Mouse (Mus musculus) E14TG2a.4 (cell line): ENCODE measurements around the gene Inpp5a.

Experiments
- H3K27me3 ChIP-seq: 2 replicates; pipeline ENCODE4 v1.6.1; 2014; ENCODE audit warnings: low read length, control low read depth; ENCODE audit not compliant: insufficient read depth
- H3K36me3 ChIP-seq: 2 replicates; pipeline ENCODE4 v1.6.1; 2014; ENCODE audit warnings: low read length, control low read depth; ENCODE audit not compliant: insufficient read depth
- H3K4me1 ChIP-seq: replicated peaks from 2 replicates; pipeline ENCODE4 v1.6.1; 2014; ENCODE audit warnings: low read depth, low read length, control low read depth
- H3K4me3 ChIP-seq: replicated peaks from 2 replicates; pipeline ENCODE4 v1.5.1; 2014; ENCODE audit warnings: mild to moderate bottlenecking, low read length
- H3K9me3 ChIP-seq: 2 replicates; pipeline ENCODE4 v1.6.1; 2014; ENCODE audit warnings: low read length, control low read depth
- CTCF ChIP-seq: conservative IDR thresholded peaks from 2 replicates; pipeline ENCODE4 v1.5.1; 2014; ENCODE audit warnings: low read length
- NANOG ChIP-seq: IDR thresholded peaks from 2 replicates; pipeline ENCODE4 v1.6.1; 2014; ENCODE audit warnings: borderline replicate concordance, low read length, mixed read lengths
- POU5F1 ChIP-seq: IDR thresholded peaks from 2 replicates; pipeline ENCODE4 v1.6.1; 2014; ENCODE audit warnings: low read length, borderline replicate concordance

The Inpp5a gene

DNA sequence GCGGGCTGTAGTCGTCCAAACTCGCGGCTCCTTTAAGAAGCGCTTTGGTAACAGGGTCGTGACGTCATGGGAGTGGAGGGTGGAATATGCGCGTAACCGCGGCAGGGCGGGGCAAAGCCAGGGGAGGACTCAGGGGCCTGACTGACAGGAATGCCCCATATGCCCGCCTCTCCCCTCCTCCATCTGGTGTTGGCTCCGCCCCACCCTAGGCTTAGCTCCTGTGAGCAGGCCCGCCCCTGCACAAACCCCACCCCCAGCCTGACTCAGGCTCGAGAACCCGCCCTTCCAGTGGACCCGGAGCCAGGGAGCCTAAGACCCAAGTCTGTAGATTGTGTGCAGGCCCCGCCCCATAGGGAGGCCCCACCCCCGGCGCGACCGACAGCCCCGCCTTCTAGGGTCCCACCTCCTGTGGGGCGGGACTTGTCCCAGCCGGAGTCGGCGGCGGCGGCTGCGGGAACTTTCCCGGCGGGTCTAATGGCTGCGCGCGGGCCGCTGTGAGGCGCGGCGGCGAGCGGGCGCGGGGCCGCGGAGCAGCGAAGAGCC lies at the start of gene Inpp5a:
Inpp5a (plus strand) TSS at position 440 of the 543 bp plus-strand sequence.
- TF ChIP-seq NANOG (no peak), CTCF (no peak), POU5F1 (no peak)
- Histone ChIP-seq H3K27me3 (peaks cover 38% of the 10 kb centered on the region), H3K9me3 (no peaks in the 10 kb centered on the region), H3K4me1 (peaks cover 27% of the 10 kb centered on the region), H3K36me3 (no peaks in the 10 kb centered on the region), H3K4me3 (peak within 1 kb of the TSS; percentile 92)

GRCm38 (mm10) chr7:139339184-139339583 lies 49.7 kb upstream of the Inpp5a start:
- TF ChIP-seq NANOG (no peak), POU5F1 (no peak), CTCF (no peak)
- Histone ChIP-seq H3K9me3 (peaks cover 8% of the 10 kb centered on the region), H3K36me3 (no peaks in the 10 kb centered on the region)

GRCm38 (mm10) chr7:139341020-139341660 lies 47.8 kb upstream of the Inpp5a start:
- Histone ChIP-seq H3K36me3 (no peaks in the 10 kb centered on the region), H3K4me3 (no peak overlapping the region), H3K27me3 (0 out of 2 replicates have a peak, but pooled peaks cover 5% of the 10 kb centered on the region), H3K4me1 (peaks cover 27% of the 10 kb centered on the region), H3K9me3 (no peaks in the 10 kb centered on the region)
- TF ChIP-seq POU5F1 (no peak), CTCF (no peak), NANOG (no peak)

More at GRCm38 (mm10) chr7:139339184-139339583, 49.7 kb upstream of the Inpp5a start:
- Histone ChIP-seq H3K4me1 (peaks cover 27% of the 10 kb centered on the region), H3K4me3 (no peak overlapping the region), H3K27me3 (no peaks in the 10 kb centered on the region)

DNA sequence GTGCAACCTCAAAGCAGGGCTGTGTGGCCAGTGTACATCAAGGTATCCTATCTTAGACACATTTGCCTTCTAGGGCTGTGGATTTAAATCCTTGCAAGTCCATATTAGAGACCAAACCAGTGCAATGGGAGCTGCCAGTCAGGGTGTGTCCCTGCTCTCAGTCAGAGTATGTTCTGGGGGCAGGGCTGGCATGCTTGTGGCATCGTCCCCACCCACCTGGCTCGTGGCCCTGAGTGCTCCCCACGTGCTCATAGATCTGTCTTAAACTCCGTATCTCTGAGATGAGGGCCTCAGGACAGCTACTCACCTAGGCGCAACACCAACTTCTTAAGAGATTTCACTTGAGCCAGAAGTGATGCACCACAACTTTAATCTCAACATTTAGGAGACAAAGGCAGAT lies 46.1 kb upstream of the Inpp5a start:
- H3K27me3 ChIP-seq = peaks cover 5% of the 10 kb centered on the region; the same call in 1 of the 2 replicates
- no peaks in the 10 kb centered on the region for H3K36me3 ChIP-seq
- H3K9me3 ChIP-seq = no peaks in the 10 kb centered on the region
- H3K4me3 ChIP-seq = no peak overlapping the region
- H3K4me1 ChIP-seq = peaks cover 24% of the 10 kb centered on the region
- TF ChIP-seq CTCF (no peak), NANOG (no peak), POU5F1 (no peak)

DNA sequence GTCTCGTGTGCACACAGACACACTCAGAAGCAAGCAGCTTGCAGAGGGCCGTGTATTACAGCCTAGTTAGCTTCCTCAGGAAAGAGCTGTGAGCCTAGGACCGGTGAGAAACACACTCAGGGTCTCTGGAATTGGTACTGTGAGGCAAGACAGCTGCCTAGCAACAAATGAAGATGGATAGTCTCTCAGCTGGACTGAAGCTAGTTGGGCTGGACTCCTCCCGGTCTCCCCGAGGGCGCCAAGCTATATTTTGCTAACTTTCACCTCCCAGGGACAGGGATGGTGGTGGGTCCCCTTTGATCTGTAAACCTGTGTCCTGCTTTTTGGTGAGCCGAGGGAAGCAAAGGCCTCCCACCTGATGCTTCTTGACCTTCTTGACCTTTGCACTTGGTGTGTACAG lies 41.9 kb upstream of the Inpp5a start:
- Histone ChIP-seq H3K9me3 (no peaks in the 10 kb centered on the region), H3K4me1 (no peaks in the 10 kb centered on the region), H3K4me3 (no peak overlapping the region), H3K36me3 (no peaks in the 10 kb centered on the region), H3K27me3 (peaks cover 6% of the 10 kb centered on the region; the same call in 1 of the 2 replicates)
- no peak for TF ChIP-seq NANOG
- no peak for TF ChIP-seq POU5F1
- no peak for TF ChIP-seq CTCF

GRCm38 (mm10) chr7:139350606-139351005 lies 38.3 kb upstream of the Inpp5a start:
- no peak for TF ChIP-seq NANOG
- no peaks in the 10 kb centered on the region for H3K9me3 ChIP-seq
- H3K4me3 ChIP-seq = no peak overlapping the region
- H3K27me3 ChIP-seq = peaks cover 8% of the 10 kb centered on the region; the same call in 1 of the 2 replicates
- no peaks in the 10 kb centered on the region for H3K36me3 ChIP-seq
- H3K4me1 ChIP-seq = no peaks in the 10 kb centered on the region

DNA sequence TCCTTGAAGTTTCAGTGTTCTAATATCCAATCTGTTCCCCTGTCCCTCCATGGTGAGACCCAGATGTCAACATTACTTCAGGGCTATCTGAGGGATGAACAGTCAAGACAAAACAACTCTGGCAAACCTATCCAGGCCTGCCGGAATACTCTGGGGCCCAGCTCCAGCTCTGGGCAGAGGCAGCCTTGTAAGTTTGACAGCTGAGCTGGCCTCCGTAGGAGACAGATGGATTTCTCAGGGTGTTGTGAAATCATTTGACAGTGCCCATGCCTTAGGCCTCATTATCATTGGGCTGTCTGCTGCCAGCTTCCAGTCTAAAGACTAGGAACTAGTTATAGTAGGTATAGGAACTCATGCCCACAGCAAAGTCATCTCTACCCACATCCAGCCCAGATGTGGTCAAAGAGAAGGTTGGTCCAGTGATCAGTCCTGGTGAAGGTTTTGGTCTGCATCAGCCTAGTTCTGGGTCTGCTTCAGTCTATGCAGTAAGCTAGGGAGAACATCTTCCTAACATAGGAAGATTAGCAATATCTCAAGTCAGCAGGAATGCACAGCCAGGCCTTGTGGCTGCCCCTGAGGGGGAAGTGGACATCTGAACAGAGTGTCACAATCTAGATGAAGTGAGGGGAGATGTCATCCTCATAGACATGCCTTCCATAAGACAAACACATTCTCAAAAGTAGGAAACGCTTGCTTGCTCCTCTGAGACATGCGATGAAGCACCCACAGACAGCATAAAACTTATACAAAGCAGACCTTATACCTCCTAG lies 34.4 kb upstream of the Inpp5a start:
- Histone ChIP-seq H3K36me3 (no peaks in the 10 kb centered on the region), H3K4me3 (no peak overlapping the region), H3K4me1 (peaks cover 5% of the 10 kb centered on the region; the same call in 1 of the 2 replicates), H3K9me3 (no peaks in the 10 kb centered on the region), H3K27me3 (peaks cover 3% of the 10 kb centered on the region; the same call in 1 of the 2 replicates)
- TF ChIP-seq POU5F1 (no peak), CTCF (no peak), NANOG (no peak)

- Histone ChIP-seq H3K4me3 (no peak overlapping the region), H3K9me3 (no peaks in the 10 kb centered on the region), H3K4me1 (peaks cover 23% of the 10 kb centered on the region), H3K36me3 (no peaks in the 10 kb centered on the region), H3K27me3 (peaks cover 2% of the 10 kb centered on the region; the same call in 1 of the 2 replicates)
- TF ChIP-seq NANOG = no peak
- no peak for TF ChIP-seq CTCF
- TF ChIP-seq POU5F1 = no peak
Observed at GRCm38 (mm10) chr7:139357043-139357442, 31.9 kb upstream of the Inpp5a start.
